Mouse (Mus musculus) heart, postnatal 25 days (tissue): ENCODE measurements around the gene Gm21987. TPM values are rescaled to one million over a fixed set of nuclear protein-coding genes. Genes with fewer than 3 reads are reported as not detected.

ENCODE experiments used
- DNase-seq: peaks from one replicate; pipeline ENCODE4 v3.0.0; 2022; ENCODE audit warnings: low spot score
- intact Hi-C: fragments of 180-260 bp; cut with DNase I; formaldehyde crosslinking; loops from one replicate; pipeline ENCODE4 v1.15.1; 2025
- total RNA-seq, 2 experiments: library from RNA; stranded (reverse); gene quantifications; 2 replicates each; pipeline ENCODE4 v1.2.3; 2021

The Gm21987 gene
- total RNA-seq, 2 experiments from 2014 or later: not detected

DNA sequence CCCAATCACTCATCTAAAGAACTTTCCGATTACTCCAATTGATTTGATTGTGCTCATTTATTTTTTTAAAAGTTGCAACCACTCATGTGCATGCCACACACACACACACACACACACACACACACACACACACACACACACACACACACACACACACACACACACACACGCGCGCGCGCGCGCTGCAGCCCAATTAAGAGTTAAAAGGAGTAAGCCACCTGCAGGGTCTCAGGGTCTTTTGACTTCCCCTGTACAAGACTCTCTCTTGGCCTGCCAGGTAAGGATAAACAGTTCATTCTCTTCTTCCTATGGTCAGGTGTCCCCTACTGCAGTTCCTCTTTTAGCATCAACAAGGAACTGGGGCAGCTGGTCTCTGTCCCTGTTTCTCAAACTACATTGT lies 61.6 kb downstream of the Gm21987 start:
- no peak for DNase-seq
- intact Hi-C loops: no loop called here

Other genes with a start within 250 kb of the Gm21987 start
- not detected for gene Nr1i2, start 52.2 kb upstream of the Gm21987 start, total RNA-seq
- not detected for gene Maats1, start 4.9 kb upstream of the Gm21987 start, total RNA-seq
- gene Cox17, start within 50 bp of the Gm21987 start, total RNA-seq: 100 to 1,000 TPM; 261 to 277 TPM
- gene Popdc2, start 15.2 kb downstream of the Gm21987 start, total RNA-seq: 100 to 1,000 TPM; 481 to 520 TPM
- 1 to 10 TPM; 6.5 to 8.4 TPM for gene Pla1a, start 86.1 kb downstream of the Gm21987 start, total RNA-seq
- gene Adprh, start 105.7 kb downstream of the Gm21987 start, total RNA-seq: 10 to 100 TPM; 25.8 to 28.0 TPM
- gene Cd80, start 108.5 kb downstream of the Gm21987 start, total RNA-seq: under 1 TPM; 0.16 to 0.53 TPM
- gene Timmdc1, start 175.6 kb downstream of the Gm21987 start, total RNA-seq: 10 to 100 TPM; 70.7 to 75.8 TPM
- 10 to 100 TPM in 1 of 2 experiments, 1 to 10 TPM in 1; 9.5 to 10.4 TPM for gene Poglut1, start 203.2 kb downstream of the Gm21987 start, total RNA-seq
- gene Tmem39a, start 211.7 kb downstream of the Gm21987 start, total RNA-seq: 10 to 100 TPM; 18.3 to 27.7 TPM